Mouse (Mus musculus) hindbrain, embryonic 14.5 days (tissue): ENCODE results near the gene Tuba1c. TPM values are rescaled to one million over a fixed set of nuclear protein-coding genes. Genes with fewer than 3 reads are reported as not detected.

ENCODE experiments used
- ATAC-seq: fragments of 200-750 bp; cut with Nextera tagmentation; 2 replicates; pipeline ENCODE4 v1.8.0; 2017; ENCODE audit warnings: moderate number of reproducible peaks, mild to moderate bottlenecking, moderate TSS enrichment, moderate library complexity; ENCODE audit not compliant: low FRiP score
- DNase-seq: peaks from one replicate; pipeline ENCODE4 v3.0.0-alpha.2; 2015; ENCODE audit warnings: low spot score
- H3K27ac ChIP-seq: fragments of 300-500 bp; sonication (generic); 2 replicates; pipeline ENCODE4 v1.5.1; 2014; ENCODE audit warnings: mild to moderate bottlenecking, moderate library complexity
- H3K27me3 ChIP-seq: fragments of 300-500 bp; sonication (generic); 2 replicates; pipeline ENCODE4 v1.6.1; 2014; ENCODE audit warnings: mild to moderate bottlenecking, low read length, mixed read lengths; ENCODE audit not compliant: control insufficient read depth, insufficient read depth
- H3K36me3 ChIP-seq: fragments of 300-500 bp; sonication (generic); replicated peaks from 2 replicates; pipeline ENCODE4 v1.6.1; 2014; ENCODE audit not compliant: control insufficient read depth, insufficient read depth
- H3K4me1 ChIP-seq: fragments of 300-500 bp; sonication (generic); replicated peaks from 2 replicates; pipeline ENCODE4 v1.6.1; 2014; ENCODE audit warnings: antibody characterized with exemption, low read length, mixed read lengths; ENCODE audit not compliant: control insufficient read depth, insufficient read depth
- H3K4me2 ChIP-seq: fragments of 300-500 bp; sonication (generic); replicated peaks from 2 replicates; pipeline ENCODE4 v1.6.1; 2014; ENCODE audit warnings: mild to moderate bottlenecking, moderate library complexity
- H3K4me3 ChIP-seq: fragments of 300-500 bp; sonication (generic); replicated peaks from 2 replicates; pipeline ENCODE4 v1.5.1; 2014; ENCODE audit warnings: mild to moderate bottlenecking, low read length
- H3K9ac ChIP-seq: fragments of 300-500 bp; sonication (generic); 2 replicates; pipeline ENCODE4 v1.6.1; 2014
- H3K9me3 ChIP-seq: fragments of 300-500 bp; sonication (generic); 2 replicates; pipeline ENCODE4 v1.6.1; 2016; ENCODE audit warnings: low read length; ENCODE audit not compliant: control insufficient read depth
- whole genome bisulfite sequencing: fragments of 180-500 bp; shearing (Covaris S2); extraction: QIAGEN DNeasy Blood & Tissue Kit; methylation state at CpG from one replicate; pipeline ENCODE4 v1.1.7; 2014; 5-methylcytosine and 5-hydroxymethylcytosine counted together
- polyA plus RNA-seq: library from polyadenylated mRNA; unstranded; fragments of >200 nt; fragmentation: Nextera tagmentation; extraction: Ambion mirVana; gene quantifications from 2 replicates; pipeline ENCODE4 v1.2.1, GENCODE M21; 2014

Gene Tuba1c
- polyA plus RNA-seq, 1 experiment from 2014 or later = 24.2 TPM

DNA sequence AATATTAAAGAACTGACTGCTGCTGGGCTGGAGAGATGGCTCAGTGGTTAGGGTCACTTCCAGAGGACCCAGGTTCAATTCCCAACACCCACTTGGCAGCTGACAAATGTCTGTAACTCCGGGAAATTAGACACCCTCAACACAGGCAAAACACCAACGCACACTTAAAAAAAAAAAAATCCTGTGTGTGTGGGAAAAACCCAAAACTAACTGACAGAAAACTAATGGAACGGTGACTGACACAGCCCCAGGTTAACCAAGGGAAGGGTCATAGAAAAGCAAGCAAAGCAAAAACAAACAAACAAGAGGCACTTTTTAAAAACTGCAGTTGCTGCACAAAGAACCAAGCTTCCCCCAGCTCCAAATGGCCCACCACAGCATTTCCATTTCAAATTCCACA, 17.7 kb upstream of the Tuba1c start:
- Histone ChIP-seq H3K4me3 (no peak overlapping the region), H3K27me3 (no peaks in the 10 kb centered on the region), H3K27ac (no peak overlapping the region), H3K9me3 (no peaks in the 10 kb centered on the region), H3K9ac (no peak overlapping the region), H3K4me2 (no peak overlapping the region), H3K4me1 (no peaks in the 10 kb centered on the region), H3K36me3 (no peaks in the 10 kb centered on the region)
- ATAC-seq = no peak
- DNase-seq = no peak
- 85% methylated on average over 3 of the region's 3 CpGs for WGBS

DNA sequence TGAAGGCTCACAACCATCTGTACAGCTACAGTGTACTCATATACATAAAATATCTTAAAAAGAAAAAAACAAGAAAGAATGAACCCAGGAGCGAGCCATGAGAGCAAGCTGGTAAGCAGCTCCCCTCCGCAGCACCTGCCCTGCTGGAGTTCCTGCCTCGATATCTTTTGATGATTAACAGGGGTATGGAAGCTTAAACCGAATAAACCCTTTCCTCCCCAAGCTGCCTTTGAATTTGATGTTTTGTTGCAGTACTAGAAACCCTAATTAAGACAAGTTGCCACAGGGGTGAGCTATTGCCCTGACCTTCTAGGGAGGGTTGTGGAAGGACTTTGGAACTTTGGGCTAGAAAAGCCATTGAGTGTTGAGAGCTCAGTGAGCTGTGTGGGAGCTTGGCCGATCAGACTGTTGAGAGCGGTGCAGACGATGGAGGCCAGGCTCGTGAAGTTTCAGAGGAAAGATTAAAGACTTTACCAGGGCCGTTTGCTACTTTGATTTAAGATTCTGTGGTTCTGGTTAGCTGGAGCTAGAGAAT, 15.1 kb upstream of the Tuba1c start:
- peaks cover 3% of the 10 kb centered on the region; the same call in 1 of the 2 replicates for H3K4me1 ChIP-seq
- no peaks in the 10 kb centered on the region for H3K36me3 ChIP-seq
- DNase-seq (no peak), ATAC-seq (no peak)
- no peak overlapping the region for H3K9ac ChIP-seq
- 70% methylated on average over 9 of the region's 9 CpGs for WGBS
- no peak overlapping the region for H3K27ac ChIP-seq
- no peaks in the 10 kb centered on the region for H3K27me3 ChIP-seq
- no peak overlapping the region for H3K4me2 ChIP-seq
- no peak overlapping the region for H3K4me3 ChIP-seq
- no peaks in the 10 kb centered on the region for H3K9me3 ChIP-seq

DNA sequence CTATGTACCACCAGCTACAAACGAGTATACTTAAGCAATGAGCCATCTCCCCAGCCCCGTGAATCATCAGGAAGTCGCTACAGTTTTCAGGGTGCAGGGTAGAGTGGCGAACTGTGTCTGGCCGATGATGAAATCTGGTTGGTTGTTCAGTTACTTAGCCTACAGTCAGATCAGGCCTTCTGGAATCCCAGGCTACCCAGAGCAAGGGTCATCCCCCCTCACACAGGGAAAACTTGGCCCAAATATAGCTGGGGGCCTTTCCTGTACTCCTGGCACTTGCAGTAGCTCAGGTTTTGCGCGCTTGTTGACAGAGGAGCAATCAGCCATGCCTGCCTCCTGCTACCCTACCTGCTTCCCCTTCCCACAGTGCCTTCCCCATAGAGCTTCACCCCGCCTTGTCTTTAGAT, 12.3 kb upstream of the Tuba1c start:
- DNase-seq (no peak), ATAC-seq (no peak)
- H3K4me1 ChIP-seq = peaks cover 3% of the 10 kb centered on the region; the same call in 1 of the 2 replicates
- no peaks in the 10 kb centered on the region for H3K27me3 ChIP-seq
- WGBS = 84% methylated on average over 8 of the region's 8 CpGs
- peak overlapping the region; percentile 77 for H3K27ac ChIP-seq
- H3K4me3 ChIP-seq = no peak overlapping the region
- no peak overlapping the region for H3K9ac ChIP-seq
- no peaks in the 10 kb centered on the region for H3K36me3 ChIP-seq
- no peak overlapping the region for H3K4me2 ChIP-seq
- H3K9me3 ChIP-seq = no peaks in the 10 kb centered on the region

DNA sequence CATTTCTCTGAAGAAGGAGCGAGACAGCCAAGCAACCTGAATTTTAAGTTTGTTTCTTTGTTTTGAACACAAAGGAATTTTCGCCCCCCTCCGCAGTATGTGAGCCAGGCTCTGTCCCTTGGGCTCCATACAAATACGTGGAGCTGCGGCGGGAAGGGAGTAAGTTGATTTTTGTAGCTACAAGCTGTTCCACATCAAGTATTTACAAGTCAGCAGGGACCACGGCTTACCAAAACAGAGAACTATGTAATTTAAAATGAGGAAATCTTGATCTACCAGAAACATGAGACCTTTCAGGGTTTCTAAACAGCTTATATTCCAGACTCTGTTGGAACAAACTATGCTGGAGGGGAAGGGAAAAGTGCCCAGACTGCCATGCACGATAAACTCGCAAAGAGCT, 11.7 kb upstream of the Tuba1c start:
- Histone ChIP-seq H3K9me3 (no peaks in the 10 kb centered on the region), H3K4me1 (peaks cover 3% of the 10 kb centered on the region; the same call in 1 of the 2 replicates), H3K27ac (peak overlapping the region; percentile 77), H3K4me3 (no peak overlapping the region), H3K36me3 (no peaks in the 10 kb centered on the region), H3K4me2 (no peak overlapping the region), H3K9ac (no peak overlapping the region), H3K27me3 (no peaks in the 10 kb centered on the region)
- ATAC-seq (no peak), DNase-seq (no peak)
- WGBS = 46% methylated on average over 9 of the region's 9 CpGs

DNA sequence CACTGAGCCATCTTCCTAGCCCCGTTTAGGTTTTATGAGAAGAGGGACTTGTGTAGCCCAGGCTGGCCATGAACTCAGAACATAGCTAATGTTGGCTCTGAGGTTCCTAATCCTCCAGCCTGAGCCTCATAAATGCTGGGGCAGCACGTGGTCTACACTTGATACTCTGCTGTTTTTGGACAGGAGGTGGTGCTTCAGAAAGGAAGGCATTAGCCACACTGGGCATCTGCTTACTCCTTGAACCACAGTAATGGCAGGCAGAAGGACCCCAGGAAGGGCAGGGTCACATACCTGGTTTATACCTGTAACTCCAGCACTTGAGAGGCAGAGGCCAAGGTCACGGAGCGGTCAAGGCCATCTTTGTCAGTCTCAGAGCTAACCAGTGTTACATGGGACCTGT, 11.1 kb upstream of the Tuba1c start:
- no peak overlapping the region for H3K9ac ChIP-seq
- H3K27ac ChIP-seq = peak overlapping the region; percentile 77
- no peaks in the 10 kb centered on the region for H3K36me3 ChIP-seq
- DNase-seq (no peak), ATAC-seq (no peak)
- H3K9me3 ChIP-seq = no peaks in the 10 kb centered on the region
- no peak overlapping the region for H3K4me3 ChIP-seq
- H3K27me3 ChIP-seq = no peaks in the 10 kb centered on the region
- 83% methylated on average over 4 of the region's 4 CpGs for WGBS
- H3K4me2 ChIP-seq = no peak overlapping the region
- peaks cover 3% of the 10 kb centered on the region; the same call in 1 of the 2 replicates for H3K4me1 ChIP-seq

DNA sequence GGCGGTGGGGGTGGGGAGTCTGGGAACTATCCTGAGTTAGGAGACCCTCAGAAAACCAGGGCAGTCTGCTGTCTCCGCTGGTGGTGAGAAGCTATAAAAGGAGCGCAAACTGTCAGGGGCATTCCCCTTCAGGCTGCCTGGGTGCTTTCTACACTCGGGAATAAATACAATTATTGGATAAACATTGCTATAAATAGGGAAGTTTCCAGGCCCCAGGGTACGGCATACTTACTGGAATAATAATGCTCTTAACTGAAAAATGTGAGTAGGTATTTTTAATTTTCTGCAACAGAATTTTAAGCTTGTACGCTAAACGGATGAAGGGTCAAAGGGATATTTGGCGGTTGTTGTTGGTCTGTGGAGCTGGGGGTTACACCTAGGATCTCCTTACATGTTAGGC, 10.3 kb upstream of the Tuba1c start:
- H3K9me3 ChIP-seq = no peaks in the 10 kb centered on the region
- ATAC-seq (no peak), DNase-seq (no peak)
- 59% methylated on average over 8 of the region's 8 CpGs for WGBS
- no peaks in the 10 kb centered on the region for H3K36me3 ChIP-seq
- no peak overlapping the region for H3K9ac ChIP-seq
- H3K27ac ChIP-seq = no peak overlapping the region; the same call in 1 of the 2 replicates
- no peaks in the 10 kb centered on the region for H3K27me3 ChIP-seq
- H3K4me1 ChIP-seq = peaks cover 3% of the 10 kb centered on the region; the same call in 1 of the 2 replicates
- H3K4me3 ChIP-seq = no peak overlapping the region
- H3K4me2 ChIP-seq = no peak overlapping the region

DNA sequence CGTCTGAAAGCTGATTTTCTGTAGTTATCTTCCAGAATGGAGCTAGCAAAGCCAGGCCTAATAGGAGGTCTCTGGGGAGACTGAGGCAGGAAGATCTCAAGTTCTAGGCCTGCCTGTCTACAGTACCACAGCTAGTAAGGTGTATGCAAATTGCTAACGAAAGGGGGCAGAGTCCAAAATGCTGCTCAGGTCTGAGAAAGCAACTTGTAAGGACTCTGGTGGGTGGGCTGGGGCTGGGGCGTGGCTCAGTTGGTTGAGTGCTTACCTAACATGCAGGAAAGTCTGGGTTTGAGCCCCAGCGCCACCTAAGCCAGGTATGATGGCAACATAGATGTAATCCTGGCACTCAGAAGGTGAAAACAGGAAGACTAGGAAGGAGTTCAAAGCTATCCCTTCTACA, 9.5 kb upstream of the Tuba1c start:
- H3K4me3 ChIP-seq = no peak overlapping the region
- H3K36me3 ChIP-seq = no peaks in the 10 kb centered on the region
- no peak overlapping the region for H3K4me2 ChIP-seq
- no peak overlapping the region for H3K9ac ChIP-seq
- H3K9me3 ChIP-seq = no peaks in the 10 kb centered on the region
- no peak overlapping the region for H3K27ac ChIP-seq
- ATAC-seq = no peak
- 95% methylated on average over 4 of the region's 4 CpGs for WGBS
- peaks cover 3% of the 10 kb centered on the region; the same call in 1 of the 2 replicates for H3K4me1 ChIP-seq
- no peak for DNase-seq
- no peaks in the 10 kb centered on the region for H3K27me3 ChIP-seq

DNA sequence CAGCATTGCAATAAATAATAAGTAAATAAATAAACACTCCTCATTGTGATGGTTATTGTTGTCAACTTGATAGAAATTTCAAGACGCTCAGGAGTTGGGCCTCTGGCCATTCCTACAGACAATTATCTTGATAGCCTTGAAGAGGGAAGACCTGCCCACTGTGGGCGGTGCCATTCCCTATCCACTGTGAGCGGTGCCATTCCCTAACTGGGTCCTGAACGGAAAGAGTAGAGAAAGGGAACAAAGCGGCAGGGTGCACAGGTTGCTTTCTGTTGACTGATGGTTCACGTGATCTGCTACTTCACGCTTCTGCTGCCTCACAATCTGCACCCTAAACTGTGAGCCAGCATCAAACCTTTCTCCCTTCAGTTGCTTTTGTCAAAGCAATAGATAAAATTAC, 8.4 kb upstream of the Tuba1c start:
- no peak overlapping the region for H3K4me2 ChIP-seq
- H3K27ac ChIP-seq = no peak overlapping the region
- H3K4me3 ChIP-seq = no peak overlapping the region
- ATAC-seq = no peak
- DNase-seq = no peak
- WGBS = 98% methylated on average over 7 of the region's 7 CpGs
- H3K27me3 ChIP-seq = no peaks in the 10 kb centered on the region
- peaks cover 3% of the 10 kb centered on the region; the same call in 1 of the 2 replicates for H3K4me1 ChIP-seq
- no peak overlapping the region for H3K9ac ChIP-seq
- no peaks in the 10 kb centered on the region for H3K36me3 ChIP-seq
- no peaks in the 10 kb centered on the region for H3K9me3 ChIP-seq

DNA sequence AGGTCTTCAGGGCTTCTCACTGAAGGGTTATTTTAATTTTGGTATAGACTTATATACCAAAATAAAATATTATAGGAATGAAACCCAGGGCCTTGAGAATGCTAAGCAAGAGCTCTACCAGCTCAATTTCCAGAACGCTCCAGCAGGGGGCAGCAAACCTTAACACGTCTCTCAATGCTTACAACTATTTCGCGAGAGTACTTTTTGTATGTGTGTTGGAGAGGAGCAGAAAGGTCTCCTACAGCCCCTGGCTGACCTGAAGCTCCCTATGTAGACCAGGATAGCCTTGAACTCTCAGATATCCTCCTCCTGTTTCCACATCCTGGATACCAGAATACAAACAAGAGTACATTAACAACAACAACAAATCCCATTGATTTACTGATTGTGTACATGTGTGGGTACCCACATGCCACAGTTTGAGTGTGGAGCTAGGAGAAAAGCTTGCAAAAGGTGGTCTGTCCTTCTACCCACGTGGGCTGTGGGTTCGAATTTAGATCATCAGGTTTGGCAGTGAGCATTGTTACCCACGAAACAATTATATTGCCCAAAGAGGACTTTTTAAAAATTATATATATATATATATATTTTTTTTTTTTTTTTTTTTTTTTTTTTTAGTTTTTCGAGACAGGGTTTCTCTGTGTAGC, 4.9 kb upstream of the Tuba1c start:
- Histone ChIP-seq H3K27ac (no peak overlapping the region), H3K9me3 (no peaks in the 10 kb centered on the region), H3K27me3 (peaks cover 8% of the 10 kb centered on the region; the same call in 1 of the 2 replicates), H3K4me1 (peaks cover 6% of the 10 kb centered on the region; the same call in 1 of the 2 replicates), H3K36me3 (no peaks in the 10 kb centered on the region), H3K9ac (no peak overlapping the region), H3K4me3 (no peak overlapping the region), H3K4me2 (no peak overlapping the region)
- ATAC-seq (no peak), DNase-seq (peak; percentile 93)
- 25% methylated on average over 7 of the region's 8 CpGs for WGBS
